In the genomic region with DNA sequence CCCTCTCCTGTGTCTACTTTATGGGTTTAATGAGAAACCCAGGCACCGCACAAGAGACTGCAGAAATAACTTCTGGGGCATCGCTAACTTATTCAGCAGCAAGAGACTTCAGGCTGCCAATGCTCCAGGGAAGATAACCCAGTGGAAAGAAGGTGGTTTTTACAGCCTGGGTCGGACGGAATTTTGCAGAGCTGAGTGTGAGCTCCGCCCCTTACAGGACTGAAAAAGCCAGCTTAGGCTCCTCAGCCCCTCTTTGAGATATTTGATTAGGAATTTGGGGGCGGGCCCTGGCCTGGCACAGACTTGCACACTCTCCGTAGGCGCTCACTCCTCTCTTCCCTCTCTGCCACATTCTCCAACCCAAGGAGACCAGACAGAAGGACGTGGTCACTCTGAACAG, we compare ENCODE assay signal across 7 mouse cellular contexts. TPM values are rescaled to one million over a fixed set of nuclear protein-coding genes. Genes with fewer than 3 reads are reported as not detected.
DNase-seq lines count a peak whose midpoint lies in the region; ATAC-seq and TF ChIP-seq lines count a peak whose summit lies in the region.

TSS of gene Fmod (plus strand) at position 83 of the 400 bp plus-strand sequence.

- no peaks in the 10 kb centered on the region for H3K36me3 ChIP-seq in hindbrain, embryonic 16.5 days (ENCODE audit: control insufficient read depth, insufficient read depth, low read length)

- H3K27me3 ChIP-seq in hindbrain, embryonic 16.5 days (replicated peaks; ENCODE audit: control insufficient read depth, insufficient read depth, low read length), result no peaks in the 10 kb centered on the region

- DNase-seq in left cerebral cortex, adult 2 months (ENCODE audit: extremely low spot score in 1 of 2, low spot score in 2 of 2), result no peak
- DNase-seq in left cerebral cortex, adult 11 months (ENCODE audit: low spot score), result no peak
- no peak for DNase-seq in gastrocnemius, adult 8-10 months (ENCODE audit: low spot score in 2 of 2)
- peak; percentile 46 to 69 for DNase-seq in lung, postnatal 4 days
- DNase-seq in spleen, postnatal 10 days (ENCODE audit: low spot score in 2 of 2), result no peak
- DNase-seq in B cell, adult 2 months, result no peak

- WGBS in hindbrain, embryonic 16.5 days, result 44% methylated on average over 9 of the region's 9 CpGs

- H3K9me3 ChIP-seq in hindbrain, embryonic 16.5 days (ENCODE audit: control insufficient read depth, low read length), result no peaks in the 10 kb centered on the region

- no peak within 1 kb of the TSS for H3K9ac ChIP-seq in hindbrain, embryonic 16.5 days (ENCODE audit: low read depth, low read length)

- no peak within 1 kb of the TSS for H3K27ac ChIP-seq in left cerebral cortex, adult 2 months
- no peak within 1 kb of the TSS for H3K27ac ChIP-seq in hindbrain, embryonic 16.5 days (ENCODE audit: low read depth, low read length)

- H3K4me1 ChIP-seq in hindbrain, embryonic 16.5 days (ENCODE audit: control insufficient read depth, insufficient read depth, low read depth, low read length), result no peaks in the 10 kb centered on the region

- H3K4me2 ChIP-seq in hindbrain, embryonic 16.5 days (ENCODE audit: low read length), result no peak within 1 kb of the TSS

- intact Hi-C loops in left cerebral cortex, adult 2 months (cut with DNase I), result no loop called here

- no peak for ATAC-seq in hindbrain, embryonic 16.5 days

- H3K4me3 ChIP-seq in left cerebral cortex, adult 2 months, result no peak within 1 kb of the TSS
- no peak within 1 kb of the TSS for H3K4me3 ChIP-seq in hindbrain, embryonic 16.5 days (ENCODE audit: low read length)

- no peak for TF ChIP-seq CTCF in left cerebral cortex, adult 2 months (IDR thresholded peaks at IDR 0.05)

RNA-seq across cellular contexts. Expression of gene Fmod, which starts in this region (rescaled TPM):
- total RNA-seq in left cerebral cortex, adult 2 months (2021), result 10 to 100 TPM; 15.8 to 23.8 TPM
- total RNA-seq in gastrocnemius, adult 8-10 months (2022), result 100 to 1,000 TPM in 1 of 4 experiments, 10 to 100 TPM in 3; 25.4 to 104 (median 52.6) TPM
- polyA plus RNA-seq in hindbrain, embryonic 16.5 days (2015; fragmentation: Nextera tagmentation; extraction: Ambion mirVana), result 11.8 and 24.0 TPM in 2 replicates

Comparison
In these comparisons a context has a peak if more than half of its experiments do, and no peak if none do; other contexts are left out.
1. DNase-seq: peak in lung, postnatal 4 days (2 of 2); none in left cerebral cortex, adult 2 months (0 of 2), left cerebral cortex, adult 11 months (single experiment), gastrocnemius, adult 8-10 months (0 of 2), spleen, postnatal 10 days (0 of 2) and B cell, adult 2 months (0 of 2).